Mouse (Mus musculus) 416B (cell line): Measurements from ENCODE around the gene Mgarp.
"Not testable (repeated sequence)": the region's sequence is repeated elsewhere in the genome, so short reads cannot be mapped to it uniquely, and the experiment has no call there.

ENCODE experiments used
- DNase-seq: peaks from one replicate; pipeline ENCODE4 v3.0.0; 2011; ENCODE audit warnings: low read depth

Gene Mgarp

DNA sequence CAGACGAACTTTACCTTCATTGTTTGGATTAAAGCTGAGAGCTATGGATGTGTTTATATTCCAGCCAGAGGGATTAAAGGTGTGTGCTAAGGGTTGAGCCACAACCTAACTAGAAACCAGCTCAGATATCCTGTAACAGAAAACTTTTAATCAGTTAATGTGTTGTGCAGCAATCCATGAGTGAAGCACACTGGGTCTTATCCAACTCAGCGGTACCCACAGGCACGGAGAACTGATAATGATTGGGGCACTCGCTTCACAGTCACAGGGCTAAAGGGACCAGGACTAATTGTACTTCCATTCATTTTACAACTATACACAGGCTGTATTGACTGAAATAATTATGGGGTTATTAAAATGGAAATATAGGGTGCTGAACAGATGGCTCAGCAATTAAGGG is 29.6 kb downstream of the Mgarp start:
- DNase-seq: no peak

- peak; percentile 83 for DNase-seq
Measured at GRCm38 (mm10) chr3:51365517-51365882, 31.0 kb downstream of the Mgarp start.

DNA sequence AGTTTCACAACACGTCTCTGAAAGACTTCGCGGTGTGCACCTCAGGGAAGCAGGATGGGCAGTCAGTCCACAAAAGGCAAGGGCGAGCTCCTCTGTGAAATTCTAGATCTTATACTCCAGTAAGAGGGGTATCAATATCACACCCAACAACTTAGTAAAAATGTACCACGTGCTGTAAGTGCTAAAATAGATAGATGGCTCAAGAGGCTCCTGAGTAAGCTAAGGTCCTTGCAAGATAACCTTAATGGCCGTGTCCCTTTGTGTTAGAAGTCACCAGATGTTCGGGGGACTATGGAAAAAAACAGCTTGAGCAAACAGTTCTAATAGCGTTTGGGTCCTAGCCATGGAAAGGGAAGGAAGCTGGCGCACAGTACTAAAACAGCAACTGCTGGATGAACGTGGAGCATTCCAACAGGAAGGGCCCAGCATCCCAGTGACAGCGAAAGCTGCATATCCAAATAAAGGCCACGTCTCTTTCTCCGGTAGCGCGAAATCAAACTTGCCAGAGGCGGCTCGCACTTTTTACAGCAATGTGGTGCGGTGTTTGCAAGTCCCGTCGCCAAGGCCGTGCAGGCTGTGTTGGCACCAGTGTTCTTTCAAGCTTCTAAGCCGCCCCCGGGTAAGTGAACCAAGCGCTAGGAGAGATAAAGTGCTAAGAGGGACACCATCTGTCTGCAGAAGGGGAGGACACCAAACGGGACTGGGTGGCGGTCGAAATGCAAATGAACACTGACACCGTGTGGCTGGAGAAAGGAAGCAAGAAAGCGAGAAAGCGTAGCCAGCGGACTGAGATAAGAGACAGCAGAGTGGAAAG is 31.6 kb downstream of the Mgarp start:
- peak; percentile 91 for DNase-seq

GRCm38 (mm10) chr3:51361066-51361465 is 35.5 kb downstream of the Mgarp start:
- no peak for DNase-seq

GRCm38 (mm10) chr3:51359558-51360307 is 36.8 kb downstream of the Mgarp start:
- DNase-seq: no peak

DNA sequence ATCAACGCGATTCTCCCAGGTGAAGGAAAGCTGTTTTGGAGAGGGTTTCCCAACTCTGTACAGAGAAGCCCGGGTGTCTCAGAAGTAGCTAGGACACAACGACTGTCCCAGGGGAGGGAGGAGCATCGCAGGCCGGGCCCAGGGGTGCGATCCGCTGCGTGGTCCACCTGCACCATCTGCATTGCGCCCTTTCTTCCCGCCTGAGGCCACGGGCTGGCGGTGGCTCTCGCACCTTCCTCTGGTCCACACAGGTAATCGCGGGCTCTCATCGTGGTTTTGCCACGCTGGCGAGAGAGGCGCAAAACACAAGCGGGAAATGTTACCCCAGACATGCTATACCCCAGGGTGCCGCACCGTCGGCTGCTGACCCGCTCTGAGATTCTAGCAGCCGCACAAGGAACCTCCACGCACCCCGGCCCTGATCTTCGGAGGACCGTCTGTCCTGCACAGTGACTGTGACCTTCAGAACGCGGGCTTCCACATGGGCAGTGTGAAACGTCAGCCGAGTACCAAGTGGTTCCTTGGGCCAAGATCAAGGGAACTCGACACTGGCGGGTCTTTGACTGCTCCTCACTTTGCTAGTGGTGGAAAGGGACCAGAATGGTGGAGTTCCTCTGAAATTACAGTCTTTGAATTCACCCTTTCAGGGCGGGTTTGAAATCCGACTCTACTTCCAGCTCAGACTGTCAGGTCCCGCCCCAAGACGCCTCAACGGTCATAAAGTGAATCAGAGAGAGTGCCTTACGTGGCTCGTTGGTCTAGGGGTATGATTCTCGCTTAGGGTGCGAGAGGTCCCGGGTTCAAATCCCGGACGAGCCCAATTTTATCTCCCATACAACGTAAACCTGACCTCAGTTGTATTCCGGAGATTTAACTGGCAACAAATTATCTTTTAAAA is 37.6 kb downstream of the Mgarp start:
- DNase-seq: peak; percentile 31

- peak; percentile 36 for DNase-seq
Measured at GRCm38 (mm10) chr3:51358181-51358580, 38.4 kb downstream of the Mgarp start.

DNA sequence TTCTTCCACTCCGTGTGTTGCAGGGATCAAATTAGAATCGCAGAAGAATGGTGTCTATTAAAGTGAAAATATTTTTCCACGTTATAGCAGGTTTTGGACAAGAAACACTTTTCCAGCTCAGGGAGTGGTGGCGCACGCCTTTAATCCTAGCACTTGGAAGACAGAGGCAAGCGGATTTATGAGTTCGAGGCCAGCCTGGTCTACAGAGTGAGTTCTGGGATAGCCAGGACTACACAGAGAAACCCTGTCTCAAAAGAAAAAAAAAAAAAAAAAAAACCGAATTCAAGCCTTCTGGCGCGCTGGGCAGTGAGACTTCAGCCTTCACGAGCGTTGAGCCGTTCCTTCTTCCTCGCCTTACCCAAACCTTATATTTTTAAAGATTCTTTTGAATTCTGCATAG is 38.9 kb downstream of the Mgarp start:
- no peak for DNase-seq

- no peak for DNase-seq
Measured at GRCm38 (mm10) chr3:51357078-51357477, 39.5 kb downstream of the Mgarp start.

DNA sequence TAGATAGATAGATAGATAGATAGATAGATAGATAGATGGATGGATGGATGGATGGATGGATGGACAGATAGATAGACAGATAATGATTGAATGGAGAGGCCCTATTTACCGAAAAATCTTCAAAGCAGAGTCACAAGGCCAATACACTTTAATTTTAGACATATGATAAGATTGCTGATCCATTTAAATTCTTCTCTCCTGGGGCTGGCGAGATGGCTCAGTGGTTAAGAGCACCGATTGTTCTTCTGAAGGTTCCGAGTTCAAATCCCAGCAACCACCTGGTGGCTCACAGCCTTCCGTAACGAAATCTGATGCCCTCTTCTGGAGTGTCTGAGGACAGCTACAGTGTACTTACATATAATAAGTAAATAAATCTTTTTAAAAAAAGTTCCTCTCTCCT is 41.6 kb downstream of the Mgarp start:
- DNase-seq: not testable (repeated sequence)

- no peak for DNase-seq
Measured at GRCm38 (mm10) chr3:51354034-51354427, 42.5 kb downstream of the Mgarp start.

GRCm38 (mm10) chr3:51353325-51354033 is 43.1 kb downstream of the Mgarp start:
- DNase-seq: peak; percentile 82

GRCm38 (mm10) chr3:51350806-51351205 is 45.7 kb downstream of the Mgarp start:
- no peak for DNase-seq

DNA sequence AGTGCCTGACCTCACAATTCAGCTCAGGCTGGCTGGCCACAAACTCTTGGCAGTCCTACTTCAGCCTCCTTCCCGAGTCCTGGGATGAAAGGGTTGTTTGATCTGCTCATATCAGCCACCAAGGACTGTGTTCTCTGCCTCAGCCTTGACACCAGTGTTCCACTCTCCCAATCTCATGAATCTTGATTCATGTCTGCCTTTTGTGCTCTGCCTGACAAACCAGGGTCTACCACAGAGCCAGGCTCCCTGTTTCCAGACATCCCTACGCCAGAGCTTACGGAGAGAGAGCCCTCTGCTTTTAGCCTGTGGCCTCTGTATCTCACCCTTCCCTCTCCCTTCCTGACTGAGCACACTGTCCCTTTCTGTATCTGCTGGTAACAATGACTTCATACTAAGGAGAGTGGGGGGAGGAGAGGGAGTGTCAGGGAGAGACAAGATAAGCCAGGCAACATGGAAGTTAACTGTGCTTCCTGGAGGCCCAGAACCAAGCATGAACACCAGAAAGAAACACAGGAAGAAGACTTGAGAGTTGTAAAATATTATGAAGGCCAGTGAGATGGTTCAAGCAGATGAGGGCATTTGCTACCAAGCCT is 47.8 kb downstream of the Mgarp start:
- no peak for DNase-seq

DNA sequence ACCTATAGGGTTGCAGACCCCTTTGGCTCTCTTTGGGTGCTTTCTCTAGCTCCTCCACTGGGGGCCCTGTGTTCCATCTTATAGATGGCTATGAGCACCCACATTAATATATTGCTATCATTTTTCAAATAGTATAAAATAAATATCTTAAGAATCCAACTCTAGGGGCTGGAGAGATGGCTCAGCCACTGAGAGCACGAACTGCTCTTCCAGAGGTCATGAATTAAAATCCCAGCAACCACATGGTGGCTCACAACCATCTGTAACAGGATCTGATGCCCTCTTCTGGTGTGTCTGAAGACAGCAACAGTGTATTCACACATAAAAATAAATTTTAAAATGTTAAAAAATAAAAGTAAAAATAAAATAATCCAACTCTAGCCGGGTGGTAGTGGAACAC is 51.5 kb downstream of the Mgarp start:
- DNase-seq: not testable (repeated sequence)

DNA sequence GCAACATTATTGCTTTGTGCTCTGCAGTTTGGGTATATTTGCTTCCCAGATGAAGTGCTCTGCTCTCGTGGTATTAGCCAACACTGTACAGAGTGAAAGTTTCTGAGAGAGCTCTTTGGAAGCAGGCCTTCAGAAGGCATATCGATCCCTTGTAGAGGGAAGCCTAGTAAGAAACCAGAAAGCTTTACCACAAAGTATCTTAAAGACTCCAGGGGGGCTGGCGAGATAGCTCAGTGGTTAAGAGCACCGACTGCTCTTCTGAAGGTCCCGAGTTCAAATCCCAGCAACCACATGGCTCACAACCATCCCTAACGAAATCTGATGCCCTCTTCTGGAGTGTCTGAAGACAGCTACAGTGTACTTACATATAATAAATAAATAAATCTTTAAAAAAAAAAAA is 52.4 kb downstream of the Mgarp start:
- not testable (repeated sequence) for DNase-seq

GRCm38 (mm10) chr3:51343260-51343659 is 53.3 kb downstream of the Mgarp start:
- peak; percentile 33 for DNase-seq

GRCm38 (mm10) chr3:51342152-51342551 is 54.4 kb downstream of the Mgarp start:
- peak; percentile 46 for DNase-seq

DNA sequence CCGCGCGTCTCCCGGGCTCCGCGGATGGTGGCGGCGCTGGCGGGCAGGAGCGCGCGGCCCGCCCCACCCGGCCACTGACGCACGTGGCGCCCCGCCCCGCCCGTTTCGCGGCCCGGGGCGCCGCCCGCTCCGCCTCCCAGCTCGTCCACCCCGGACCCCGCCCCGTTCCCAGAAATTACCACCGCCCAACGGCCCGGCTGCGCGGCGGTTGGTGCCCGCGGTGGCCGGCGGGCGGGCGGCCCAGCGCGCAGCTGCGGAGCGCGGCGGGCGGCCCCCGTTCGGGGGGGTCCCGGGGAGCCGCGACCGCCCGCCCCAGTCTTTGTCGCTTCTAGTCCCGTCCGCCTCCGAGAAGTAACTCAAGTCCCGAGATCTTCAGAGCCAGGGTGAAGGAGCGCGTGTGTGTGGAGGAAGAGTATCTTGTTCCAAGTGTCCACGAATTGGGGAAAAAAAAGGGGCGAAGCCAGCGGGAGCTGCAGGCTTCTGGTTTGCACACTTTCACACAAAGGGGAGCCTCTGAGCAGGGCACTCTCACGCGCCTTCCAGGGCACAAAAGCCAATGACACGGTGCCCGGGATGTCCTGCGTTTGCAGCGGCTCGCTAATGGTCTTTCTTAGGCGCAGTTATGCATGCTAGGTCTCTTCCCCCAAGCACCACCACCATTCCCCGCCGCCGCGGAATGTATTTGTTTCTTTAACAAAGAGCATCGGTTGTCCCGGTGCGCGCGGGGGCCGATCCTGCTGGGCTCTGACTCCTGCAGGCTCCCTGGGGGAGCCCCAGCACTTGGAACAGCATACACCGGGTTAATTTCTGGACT is 55.1 kb downstream of the Mgarp start:
- DNase-seq: peak; percentile 83

GRCm38 (mm10) chr3:51340552-51341267 is 55.8 kb downstream of the Mgarp start, which contains the start of gene Elf2:
Gene Elf2 (minus strand): TSS chr3:51340663.
- peak; percentile 90 for DNase-seq
